Mouse (Mus musculus): ENCODE measurements around the gene Rtn1. TPM values are rescaled to one million over a fixed set of nuclear protein-coding genes. Genes with fewer than 3 reads are reported as not detected.

The Rtn1 gene
- polyA plus RNA-seq, 2 experiments = 2.4 to 5.9 TPM

GRCm38 (mm10) chr12:72263213-72264103 lies 145.4 kb downstream of the Rtn1 start:
- TF ChIP-seq POLR2A (IDR thresholded peaks at IDR 0.05; ENCODE audit: borderline replicate concordance, extremely low read depth, insufficient read depth, insufficient read length) = no peak
- Histone ChIP-seq H3K4me2 (replicated peaks; ENCODE audit: low read depth, low read length, severe bottlenecking) (no peak overlapping the region), H3K4me1 (ENCODE audit: control insufficient read depth, insufficient read depth, low read length) (no peaks in the 10 kb centered on the region), H3K9me3 (ENCODE audit: control insufficient read depth, low read length) (no peaks in the 10 kb centered on the region), H3K9ac (ENCODE audit: low read depth, low read length, severe bottlenecking) (no peak overlapping the region), H3K27ac (replicated peaks; ENCODE audit: low read depth, low read length) (no peak overlapping the region), H3K4me3 (replicated peaks; ENCODE audit: low read length) (no peak overlapping the region), H3K36me3 (ENCODE audit: control insufficient read depth, insufficient read depth, low read length) (no peaks in the 10 kb centered on the region), H3K27me3 (ENCODE audit: control insufficient read depth, insufficient read depth, low read length) (no peaks in the 10 kb centered on the region)
- 85% methylated on average over 12 of the region's 12 CpGs for WGBS
- DNase-seq (ENCODE audit: low spot score) = no peak
- ATAC-seq (ENCODE audit: low FRiP score, low read depth) = no peak

- 82% methylated on average over 6 of the region's 6 CpGs for WGBS
- no peak for TF ChIP-seq POLR2A (IDR thresholded peaks at IDR 0.05; ENCODE audit: borderline replicate concordance, extremely low read depth, insufficient read depth, insufficient read length)
Measured at GRCm38 (mm10) chr12:72257000-72257399, 151.9 kb downstream of the Rtn1 start.

GRCm38 (mm10) chr12:72253040-72253439 lies 155.8 kb downstream of the Rtn1 start:
- DNase-seq (ENCODE audit: low spot score) = no peak
- H3K9me3 ChIP-seq (ENCODE audit: control insufficient read depth, low read length) = no peaks in the 10 kb centered on the region
- H3K27me3 ChIP-seq (ENCODE audit: control insufficient read depth, insufficient read depth, low read length) = no peaks in the 10 kb centered on the region
- H3K4me3 ChIP-seq (replicated peaks; ENCODE audit: low read length) = no peak overlapping the region
- no peak overlapping the region for H3K27ac ChIP-seq (replicated peaks; ENCODE audit: low read depth, low read length)
- H3K4me1 ChIP-seq (ENCODE audit: control insufficient read depth, insufficient read depth, low read length) = no peaks in the 10 kb centered on the region
- WGBS = 70% methylated on average over 3 of the region's 3 CpGs
- TF ChIP-seq POLR2A (IDR thresholded peaks at IDR 0.05; ENCODE audit: borderline replicate concordance, extremely low read depth, insufficient read depth, insufficient read length) = no peak
- no peaks in the 10 kb centered on the region for H3K36me3 ChIP-seq (ENCODE audit: control insufficient read depth, insufficient read depth, low read length)
- H3K9ac ChIP-seq (ENCODE audit: low read depth, low read length, severe bottlenecking) = no peak overlapping the region
- H3K4me2 ChIP-seq (replicated peaks; ENCODE audit: low read depth, low read length, severe bottlenecking) = no peak overlapping the region
- no peak for ATAC-seq (ENCODE audit: low FRiP score, low read depth)

More at GRCm38 (mm10) chr12:72257000-72257399, 151.9 kb downstream of the Rtn1 start:
- H3K9ac ChIP-seq (ENCODE audit: low read depth, low read length, severe bottlenecking) = no peak overlapping the region
- no peaks in the 10 kb centered on the region for H3K36me3 ChIP-seq (ENCODE audit: control insufficient read depth, insufficient read depth, low read length)
- H3K4me1 ChIP-seq (ENCODE audit: control insufficient read depth, insufficient read depth, low read length) = no peaks in the 10 kb centered on the region
- H3K27ac ChIP-seq (replicated peaks; ENCODE audit: low read depth, low read length) = no peak overlapping the region
- ATAC-seq (ENCODE audit: low FRiP score, low read depth) (no peak), DNase-seq (ENCODE audit: low spot score) (no peak)
- H3K9me3 ChIP-seq (ENCODE audit: control insufficient read depth, low read length) = no peaks in the 10 kb centered on the region
- no peaks in the 10 kb centered on the region for H3K27me3 ChIP-seq (ENCODE audit: control insufficient read depth, insufficient read depth, low read length)
- no peak overlapping the region for H3K4me2 ChIP-seq (replicated peaks; ENCODE audit: low read depth, low read length, severe bottlenecking)
- no peak overlapping the region for H3K4me3 ChIP-seq (replicated peaks; ENCODE audit: low read length)

GRCm38 (mm10) chr12:72251890-72252445 lies 156.9 kb downstream of the Rtn1 start:
- Histone ChIP-seq H3K4me2 (replicated peaks; ENCODE audit: low read depth, low read length, severe bottlenecking) (no peak overlapping the region), H3K27ac (replicated peaks; ENCODE audit: low read depth, low read length) (no peak overlapping the region), H3K36me3 (ENCODE audit: control insufficient read depth, insufficient read depth, low read length) (no peaks in the 10 kb centered on the region), H3K4me1 (ENCODE audit: control insufficient read depth, insufficient read depth, low read length) (no peaks in the 10 kb centered on the region), H3K9ac (ENCODE audit: low read depth, low read length, severe bottlenecking) (no peak overlapping the region), H3K9me3 (ENCODE audit: control insufficient read depth, low read length) (no peaks in the 10 kb centered on the region), H3K4me3 (replicated peaks; ENCODE audit: low read length) (no peak overlapping the region), H3K27me3 (ENCODE audit: control insufficient read depth, insufficient read depth, low read length) (no peaks in the 10 kb centered on the region)
- DNase-seq (ENCODE audit: low spot score) = no peak
- no peak for TF ChIP-seq POLR2A (IDR thresholded peaks at IDR 0.05; ENCODE audit: borderline replicate concordance, extremely low read depth, insufficient read depth, insufficient read length)
- no peak for ATAC-seq (ENCODE audit: low FRiP score, low read depth)
- WGBS = 33% methylated on average over 10 of the region's 10 CpGs

GRCm38 (mm10) chr12:72244951-72245350 lies 163.9 kb downstream of the Rtn1 start:
- no peaks in the 10 kb centered on the region for H3K4me1 ChIP-seq (ENCODE audit: control insufficient read depth, insufficient read depth, low read length)
- H3K36me3 ChIP-seq (ENCODE audit: control insufficient read depth, insufficient read depth, low read length) = no peaks in the 10 kb centered on the region
- no peaks in the 10 kb centered on the region for H3K27me3 ChIP-seq (ENCODE audit: control insufficient read depth, insufficient read depth, low read length)
- no peak for TF ChIP-seq POLR2A (IDR thresholded peaks at IDR 0.05; ENCODE audit: borderline replicate concordance, extremely low read depth, insufficient read depth, insufficient read length)
- ATAC-seq (ENCODE audit: low FRiP score, low read depth) = no peak
- WGBS = 90% methylated on average over 1 of the region's 1 CpGs
- no peak overlapping the region for H3K4me2 ChIP-seq (replicated peaks; ENCODE audit: low read depth, low read length, severe bottlenecking)
- no peaks in the 10 kb centered on the region for H3K9me3 ChIP-seq (ENCODE audit: control insufficient read depth, low read length)
- no peak for DNase-seq (ENCODE audit: low spot score)
- H3K9ac ChIP-seq (ENCODE audit: low read depth, low read length, severe bottlenecking) = no peak overlapping the region
- no peak overlapping the region for H3K27ac ChIP-seq (replicated peaks; ENCODE audit: low read depth, low read length)
- H3K4me3 ChIP-seq (replicated peaks; ENCODE audit: low read length) = no peak overlapping the region
